Mouse (Mus musculus): Measurements from ENCODE around the gene Rcc2. TPM values are rescaled to one million over a fixed set of nuclear protein-coding genes. Genes with fewer than 3 reads are reported as not detected.

Gene Rcc2
- polyA plus RNA-seq, 1 experiment from 2014 or later = 21.9 TPM

DNA sequence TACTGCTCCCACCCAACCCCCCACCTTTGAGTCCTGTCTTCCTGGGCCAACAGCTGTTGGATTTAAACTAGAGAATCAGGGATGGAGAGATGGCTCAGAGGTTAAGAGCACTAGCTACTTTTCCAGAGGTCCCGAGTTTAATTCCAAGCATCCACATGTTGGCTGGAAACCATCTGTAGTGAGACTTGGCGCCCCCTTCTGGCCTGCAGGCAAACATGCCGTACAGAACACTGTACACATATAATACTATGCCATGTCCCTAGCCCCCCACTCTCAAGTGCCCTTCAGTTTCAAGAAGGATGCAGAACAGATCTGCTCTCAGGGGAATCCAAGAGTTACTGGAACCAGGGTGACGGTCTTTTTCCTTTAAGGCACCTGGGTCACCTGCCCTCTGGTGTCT, 31.3 kb downstream of the Rcc2 start:
- H3K9me3 ChIP-seq (ENCODE audit: control insufficient read depth, low read length) = no peaks in the 10 kb centered on the region
- H3K4me2 ChIP-seq (ENCODE audit: low read depth, low read length) = no peak overlapping the region
- no peaks in the 10 kb centered on the region for H3K4me1 ChIP-seq (replicated peaks; ENCODE audit: control insufficient read depth, insufficient read depth, low read length)
- WGBS = 68% methylated on average over 4 of the region's 4 CpGs
- no peak overlapping the region for H3K4me3 ChIP-seq (ENCODE audit: low read length)
- ATAC-seq (ENCODE audit: low read depth) = no peak
- no peak overlapping the region for H3K27ac ChIP-seq (ENCODE audit: low read length)
- H3K36me3 ChIP-seq (ENCODE audit: control insufficient read depth, insufficient read depth, low read length) = no peaks in the 10 kb centered on the region
- no peaks in the 10 kb centered on the region for H3K27me3 ChIP-seq (ENCODE audit: control insufficient read depth, insufficient read depth, low read depth, low read length)
- H3K9ac ChIP-seq (ENCODE audit: low read length) = no peak overlapping the region

DNA sequence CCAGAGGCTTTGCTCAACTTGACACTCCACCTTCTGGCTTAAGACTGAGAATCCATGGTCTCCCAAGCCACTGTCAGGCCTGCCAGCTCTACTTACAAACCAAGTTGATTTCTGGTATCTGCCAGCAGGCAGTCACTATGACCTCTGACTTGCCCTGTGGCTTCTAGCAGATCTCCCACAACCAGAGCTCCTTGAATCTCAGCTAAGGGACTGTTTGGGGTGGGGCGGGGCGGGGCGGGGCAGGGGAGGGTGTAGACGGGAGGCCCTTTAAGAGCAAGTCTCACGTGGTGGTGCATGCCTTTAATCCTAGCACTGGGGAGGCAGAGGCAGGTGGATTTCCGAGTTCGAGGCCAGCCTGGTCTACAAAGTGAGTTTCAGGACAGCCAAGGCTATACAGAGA, 32.5 kb downstream of the Rcc2 start:
- H3K4me3 ChIP-seq (ENCODE audit: low read length) = no peak overlapping the region
- H3K9me3 ChIP-seq (ENCODE audit: control insufficient read depth, low read length) = no peaks in the 10 kb centered on the region
- H3K36me3 ChIP-seq (ENCODE audit: control insufficient read depth, insufficient read depth, low read length) = no peaks in the 10 kb centered on the region
- ATAC-seq (ENCODE audit: low read depth) = no peak
- H3K4me2 ChIP-seq (ENCODE audit: low read depth, low read length) = no peak overlapping the region
- H3K9ac ChIP-seq (ENCODE audit: low read length) = no peak overlapping the region
- H3K27me3 ChIP-seq (ENCODE audit: control insufficient read depth, insufficient read depth, low read depth, low read length) = no peaks in the 10 kb centered on the region
- H3K4me1 ChIP-seq (replicated peaks; ENCODE audit: control insufficient read depth, insufficient read depth, low read length) = no peaks in the 10 kb centered on the region
- H3K27ac ChIP-seq (ENCODE audit: low read length) = no peak overlapping the region
- WGBS = 59% methylated on average over 7 of the region's 7 CpGs

DNA sequence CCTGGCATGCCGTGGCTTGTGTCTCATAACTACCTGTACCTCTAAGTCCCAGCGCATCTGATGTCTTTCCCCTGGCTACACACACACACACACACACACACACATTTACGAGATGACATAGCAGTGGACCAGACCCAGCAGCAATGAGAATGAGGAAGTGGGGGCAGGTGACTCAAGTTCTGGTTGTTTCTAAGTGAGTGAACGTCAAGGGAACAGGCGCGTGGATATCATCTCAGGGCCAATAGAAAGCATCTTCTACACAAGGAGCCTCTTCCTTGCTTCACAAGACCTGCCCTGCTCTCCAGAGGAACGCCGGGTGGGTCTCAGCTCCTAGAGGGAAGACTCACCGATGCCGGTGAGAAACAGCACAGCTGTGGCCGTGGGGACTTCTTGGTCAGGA, 40.3 kb downstream of the Rcc2 start:
- Histone ChIP-seq H3K4me3 (ENCODE audit: low read length) (no peak overlapping the region), H3K4me1 (replicated peaks; ENCODE audit: control insufficient read depth, insufficient read depth, low read length) (no peaks in the 10 kb centered on the region), H3K9me3 (ENCODE audit: control insufficient read depth, low read length) (no peaks in the 10 kb centered on the region), H3K36me3 (ENCODE audit: control insufficient read depth, insufficient read depth, low read length) (no peaks in the 10 kb centered on the region), H3K27ac (ENCODE audit: low read length) (no peak overlapping the region), H3K27me3 (ENCODE audit: control insufficient read depth, insufficient read depth, low read depth, low read length) (no peaks in the 10 kb centered on the region), H3K9ac (ENCODE audit: low read length) (no peak overlapping the region), H3K4me2 (ENCODE audit: low read depth, low read length) (no peak overlapping the region)
- no peak for ATAC-seq (ENCODE audit: low read depth)
- WGBS = 82% methylated on average over 11 of the region's 11 CpGs

DNA sequence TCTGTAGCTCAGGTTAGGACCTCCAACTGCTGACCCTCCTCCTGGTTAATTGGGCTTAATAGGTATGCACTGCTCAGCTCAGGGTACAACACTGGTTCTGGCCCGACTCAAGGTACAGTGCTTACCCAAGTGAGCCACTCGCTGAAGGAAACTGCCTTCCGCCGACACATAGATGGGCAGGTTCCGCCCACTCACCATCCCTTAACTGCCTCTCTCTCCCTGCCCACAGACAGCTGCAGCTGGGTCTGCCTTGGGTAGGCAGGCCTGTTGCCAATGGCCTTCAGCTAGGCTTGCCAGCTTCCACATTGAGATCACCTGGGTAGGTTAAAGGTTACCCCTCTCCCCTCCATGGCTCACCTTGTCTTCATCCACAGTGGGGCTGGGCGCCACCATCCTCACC, 41.1 kb downstream of the Rcc2 start:
- Histone ChIP-seq H3K27me3 (ENCODE audit: control insufficient read depth, insufficient read depth, low read depth, low read length) (no peaks in the 10 kb centered on the region), H3K4me3 (ENCODE audit: low read length) (no peak overlapping the region), H3K4me1 (replicated peaks; ENCODE audit: control insufficient read depth, insufficient read depth, low read length) (no peaks in the 10 kb centered on the region), H3K27ac (ENCODE audit: low read length) (no peak overlapping the region), H3K9me3 (ENCODE audit: control insufficient read depth, low read length) (no peaks in the 10 kb centered on the region), H3K9ac (ENCODE audit: low read length) (no peak overlapping the region), H3K4me2 (ENCODE audit: low read depth, low read length) (no peak overlapping the region), H3K36me3 (ENCODE audit: control insufficient read depth, insufficient read depth, low read length) (no peaks in the 10 kb centered on the region)
- ATAC-seq (ENCODE audit: low read depth) = no peak
- 83% methylated on average over 6 of the region's 6 CpGs for WGBS

DNA sequence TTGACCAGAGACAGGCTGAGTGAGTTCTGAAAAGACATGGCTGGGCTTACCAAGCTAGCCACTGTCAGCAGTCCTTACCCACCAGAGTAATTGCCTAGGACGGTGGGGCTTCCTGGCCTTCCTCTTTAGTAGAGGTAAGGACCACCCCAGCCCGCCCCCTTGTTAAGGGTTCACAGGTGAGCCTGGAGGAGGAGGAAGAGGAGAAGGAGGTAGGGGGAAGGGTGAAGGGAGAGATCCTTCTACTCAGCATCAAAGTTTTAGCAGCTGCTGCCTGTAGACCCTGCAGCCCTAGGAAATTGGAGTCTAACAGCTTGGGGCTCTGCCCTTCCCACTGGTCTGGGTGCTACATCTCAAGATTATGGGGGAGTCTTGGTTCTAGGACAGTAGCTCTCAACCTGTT, 42.2 kb downstream of the Rcc2 start, which contains the start of gene Padi6:
Gene Padi6, minus strand, starts transcription at position 101 of the 400 bp plus-strand sequence.
- ATAC-seq (ENCODE audit: low read depth) = no peak
- no peaks in the 10 kb centered on the region for H3K36me3 ChIP-seq (ENCODE audit: control insufficient read depth, insufficient read depth, low read length)
- H3K9me3 ChIP-seq (ENCODE audit: control insufficient read depth, low read length) = no peaks in the 10 kb centered on the region
- H3K4me1 ChIP-seq (replicated peaks; ENCODE audit: control insufficient read depth, insufficient read depth, low read length) = no peaks in the 10 kb centered on the region
- H3K27me3 ChIP-seq (ENCODE audit: control insufficient read depth, insufficient read depth, low read depth, low read length) = no peaks in the 10 kb centered on the region; the same call in 1 of the 2 replicates
- no peak within 1 kb of the TSS for H3K4me2 ChIP-seq (ENCODE audit: low read depth, low read length)
- H3K4me3 ChIP-seq (ENCODE audit: low read length) = no peak within 1 kb of the TSS
- no peak within 1 kb of the TSS for H3K9ac ChIP-seq (ENCODE audit: low read length)
- H3K27ac ChIP-seq (ENCODE audit: low read length) = no peak within 1 kb of the TSS
- WGBS = 74% methylated on average over 2 of the region's 2 CpGs

DNA sequence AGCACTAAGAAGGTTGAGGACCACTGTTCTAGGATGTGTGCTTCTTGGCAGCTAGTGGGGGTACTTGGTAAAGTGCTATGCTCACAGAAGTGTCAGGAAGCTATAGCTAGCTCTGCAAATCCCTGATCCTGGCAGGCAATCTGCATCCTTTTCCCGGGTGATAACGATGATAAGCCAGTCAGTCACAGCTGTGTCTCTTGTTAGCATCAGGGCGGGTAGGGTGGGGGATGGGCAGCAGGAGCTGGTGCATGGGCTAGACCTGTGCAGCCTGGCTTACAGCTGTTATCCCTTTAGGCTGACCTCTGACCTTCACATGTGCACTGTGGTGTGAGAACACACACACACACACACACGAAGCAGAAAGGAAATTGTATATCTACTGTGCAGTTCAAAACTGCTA, 42.7 kb downstream of the Rcc2 start:
- 26% methylated on average over 4 of the region's 4 CpGs for WGBS

DNA sequence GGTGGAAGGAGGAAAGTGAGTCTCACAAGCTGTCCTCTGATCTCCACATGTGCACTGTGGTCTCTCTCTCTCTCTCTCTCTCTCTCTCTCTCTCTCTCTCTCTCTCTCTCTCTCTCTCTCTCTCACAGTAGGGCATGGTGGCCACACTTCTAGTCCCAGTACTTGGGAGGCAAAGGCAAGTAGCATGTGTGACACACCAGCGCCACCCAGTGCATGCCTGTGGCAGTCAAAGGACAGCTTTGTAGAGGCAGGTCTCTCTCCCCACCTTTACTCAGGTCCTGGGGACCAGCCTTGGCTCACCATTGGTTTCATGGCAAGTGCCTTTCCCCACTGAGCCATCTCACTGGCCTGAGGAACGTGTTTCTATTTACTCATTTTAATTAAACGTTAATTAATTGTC, 44.3 kb downstream of the Rcc2 start:
- H3K4me3 ChIP-seq (ENCODE audit: low read length) = no peak overlapping the region
- H3K27ac ChIP-seq (ENCODE audit: low read length) = no peak overlapping the region
- ATAC-seq (ENCODE audit: low read depth) = no peak
- 15% methylated on average over 3 of the region's 3 CpGs for WGBS
- H3K27me3 ChIP-seq (ENCODE audit: control insufficient read depth, insufficient read depth, low read depth, low read length) = no peaks in the 10 kb centered on the region; the same call in 1 of the 2 replicates
- no peaks in the 10 kb centered on the region for H3K9me3 ChIP-seq (ENCODE audit: control insufficient read depth, low read length)
- peaks cover 4% of the 10 kb centered on the region for H3K4me1 ChIP-seq (replicated peaks; ENCODE audit: control insufficient read depth, insufficient read depth, low read length)
- no peak overlapping the region for H3K4me2 ChIP-seq (ENCODE audit: low read depth, low read length)
- H3K9ac ChIP-seq (ENCODE audit: low read length) = no peak overlapping the region
- H3K36me3 ChIP-seq (ENCODE audit: control insufficient read depth, insufficient read depth, low read length) = no peaks in the 10 kb centered on the region

More for the DNA sequence above, 42.7 kb downstream of the Rcc2 start:
- Histone ChIP-seq H3K36me3 (ENCODE audit: control insufficient read depth, insufficient read depth, low read length) (no peaks in the 10 kb centered on the region), H3K9me3 (ENCODE audit: control insufficient read depth, low read length) (no peaks in the 10 kb centered on the region), H3K9ac (ENCODE audit: low read length) (no peak overlapping the region), H3K4me2 (ENCODE audit: low read depth, low read length) (no peak overlapping the region), H3K4me3 (ENCODE audit: low read length) (no peak overlapping the region), H3K27me3 (ENCODE audit: control insufficient read depth, insufficient read depth, low read depth, low read length) (no peaks in the 10 kb centered on the region; the same call in 1 of the 2 replicates), H3K4me1 (replicated peaks; ENCODE audit: control insufficient read depth, insufficient read depth, low read length) (peaks cover 2% of the 10 kb centered on the region), H3K27ac (ENCODE audit: low read length) (no peak overlapping the region)
- ATAC-seq (ENCODE audit: low read depth) = no peak

DNA sequence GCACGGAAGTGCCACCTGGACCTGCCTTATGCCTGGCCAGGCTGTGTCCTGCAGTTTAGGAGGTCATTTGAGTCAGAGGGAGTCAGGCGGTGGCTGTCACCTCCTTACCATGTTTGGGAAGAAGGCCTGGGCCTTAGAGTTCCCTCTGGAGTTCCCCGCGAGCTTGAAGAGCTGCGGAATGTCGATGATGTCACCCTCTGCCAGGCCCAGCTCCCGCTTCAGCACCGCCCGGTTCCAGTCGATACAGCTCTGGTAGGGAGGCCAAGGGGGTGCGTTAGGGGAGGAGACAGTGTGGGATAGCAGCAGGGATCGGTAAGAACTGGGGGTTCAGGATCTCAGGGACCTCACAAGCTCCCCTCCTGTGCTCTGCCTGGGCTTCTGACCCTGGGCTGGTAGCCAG, 47.6 kb downstream of the Rcc2 start:
- H3K4me3 ChIP-seq (ENCODE audit: low read length) = no peak overlapping the region
- H3K27me3 ChIP-seq (ENCODE audit: control insufficient read depth, insufficient read depth, low read depth, low read length) = no peaks in the 10 kb centered on the region; the same call in 1 of the 2 replicates
- H3K4me2 ChIP-seq (ENCODE audit: low read depth, low read length) = no peak overlapping the region
- ATAC-seq (ENCODE audit: low read depth) = peak; percentile 58
- peaks cover 4% of the 10 kb centered on the region for H3K4me1 ChIP-seq (replicated peaks; ENCODE audit: control insufficient read depth, insufficient read depth, low read length)
- H3K9ac ChIP-seq (ENCODE audit: low read length) = peak overlapping the region; percentile 30; the same call in 1 of the 2 replicates
- H3K36me3 ChIP-seq (ENCODE audit: control insufficient read depth, insufficient read depth, low read length) = no peaks in the 10 kb centered on the region
- no peaks in the 10 kb centered on the region for H3K9me3 ChIP-seq (ENCODE audit: control insufficient read depth, low read length)
- WGBS = 16% methylated on average over 12 of the region's 12 CpGs
- H3K27ac ChIP-seq (ENCODE audit: low read length) = no peak overlapping the region

DNA sequence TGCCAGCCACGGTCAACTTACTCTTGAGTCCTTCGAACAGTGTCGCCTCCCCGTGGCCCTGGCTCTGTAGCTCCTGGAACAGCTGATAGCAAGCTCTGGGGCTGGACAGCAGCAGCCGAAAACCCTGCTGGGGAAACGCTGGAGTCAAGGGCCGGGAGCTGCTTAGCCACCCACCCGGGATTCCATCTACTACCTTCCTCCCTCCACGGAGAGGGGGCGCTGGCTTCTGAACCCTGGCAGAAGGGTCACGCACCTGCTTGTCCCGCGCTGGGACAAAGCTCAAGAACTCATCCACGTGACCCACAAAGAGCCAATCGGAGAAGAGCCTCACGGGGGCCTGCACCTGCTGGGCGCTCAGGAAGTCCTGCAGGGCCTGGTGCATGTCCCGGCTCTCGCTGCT, 50.0 kb downstream of the Rcc2 start:
- no peaks in the 10 kb centered on the region for H3K36me3 ChIP-seq (ENCODE audit: control insufficient read depth, insufficient read depth, low read length)
- WGBS = 11% methylated on average over 19 of the region's 19 CpGs
- ATAC-seq (ENCODE audit: low read depth) = peak; percentile 56; the same call in 1 of the 2 replicates
- H3K9me3 ChIP-seq (ENCODE audit: control insufficient read depth, low read length) = no peaks in the 10 kb centered on the region
- no peaks in the 10 kb centered on the region; the same call in 1 of the 2 replicates for H3K27me3 ChIP-seq (ENCODE audit: control insufficient read depth, insufficient read depth, low read depth, low read length)
- H3K4me3 ChIP-seq (ENCODE audit: low read length) = peak overlapping the region; percentile 27
- peaks cover 4% of the 10 kb centered on the region for H3K4me1 ChIP-seq (replicated peaks; ENCODE audit: control insufficient read depth, insufficient read depth, low read length)
- H3K4me2 ChIP-seq (ENCODE audit: low read depth, low read length) = peak overlapping the region; percentile 56
- 0 out of 2 replicates have a peak overlapping the region, but pooled peaks have one; percentile 41 for H3K9ac ChIP-seq (ENCODE audit: low read length)
- no peak overlapping the region for H3K27ac ChIP-seq (ENCODE audit: low read length)

DNA sequence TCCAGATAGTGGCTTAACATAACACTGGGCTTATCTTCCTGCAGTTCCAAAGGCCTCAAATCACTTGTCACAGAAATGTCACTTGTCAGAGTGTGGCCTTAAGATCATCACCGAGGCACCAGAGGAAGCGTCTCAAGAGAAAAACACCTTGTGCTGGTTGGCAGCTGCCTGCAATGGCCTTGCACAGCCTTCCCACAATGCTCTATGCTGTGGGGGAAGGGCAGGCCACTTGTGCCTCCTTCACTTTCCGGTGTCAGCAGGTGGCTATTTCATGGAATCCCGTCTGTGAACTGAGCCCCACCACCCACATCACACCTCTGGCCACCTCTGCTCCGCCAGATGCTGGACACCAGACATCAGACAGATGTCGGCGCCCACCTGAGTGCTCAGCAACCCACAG, 53.0 kb downstream of the Rcc2 start:
- Histone ChIP-seq H3K27ac (ENCODE audit: low read length) (no peak overlapping the region), H3K9ac (ENCODE audit: low read length) (no peak overlapping the region), H3K4me1 (replicated peaks; ENCODE audit: control insufficient read depth, insufficient read depth, low read length) (no peaks in the 10 kb centered on the region; the same call in 1 of the 2 replicates), H3K9me3 (ENCODE audit: control insufficient read depth, low read length) (no peaks in the 10 kb centered on the region), H3K4me3 (ENCODE audit: low read length) (no peak overlapping the region), H3K36me3 (ENCODE audit: control insufficient read depth, insufficient read depth, low read length) (no peaks in the 10 kb centered on the region), H3K27me3 (ENCODE audit: control insufficient read depth, insufficient read depth, low read depth, low read length) (no peaks in the 10 kb centered on the region), H3K4me2 (ENCODE audit: low read depth, low read length) (no peak overlapping the region)
- ATAC-seq (ENCODE audit: low read depth) = no peak
- 45% methylated on average over 7 of the region's 7 CpGs for WGBS
